Mouse (Mus musculus): ENCODE results near the gene Grin2c.

Grin2c gene

DNA sequence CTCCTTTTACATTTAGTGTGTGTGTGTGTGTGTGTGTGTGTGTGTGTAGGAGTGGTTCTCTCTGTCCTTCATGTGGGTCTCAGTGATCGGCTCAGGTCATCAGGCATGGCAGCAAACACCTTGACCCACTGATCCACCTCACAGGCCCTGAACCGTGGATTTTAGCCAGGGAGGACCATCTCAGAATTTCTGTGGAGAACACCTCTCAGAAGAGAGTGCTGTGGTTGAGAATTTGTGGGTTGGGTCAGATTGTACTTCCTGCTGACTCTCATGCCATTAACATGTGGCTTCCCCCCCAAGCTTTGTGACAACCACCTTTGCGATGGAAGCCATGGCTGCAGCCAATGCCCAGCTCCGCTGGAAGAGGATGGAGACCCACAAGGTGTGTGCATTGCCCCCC lies 66.5 kb downstream of the Grin2c start:
- no peak for DNase-seq (ENCODE audit: low spot score)
